Mouse (Mus musculus) CH12.LX (cell line): ENCODE data around the gene Fndc9. TPM values are rescaled to one million over a fixed set of nuclear protein-coding genes. Genes with fewer than 3 reads are reported as not detected.

Source experiments
- DNase-seq: peaks from one replicate; pipeline ENCODE4 v3.0.0-alpha.2; 2013; ENCODE audit errors: extremely low read depth
- H3K27ac ChIP-seq: 2 replicates; pipeline ENCODE4 v1.5.1; 2012; ENCODE audit warnings: low read depth, mild to moderate bottlenecking, control low read depth, moderate library complexity; ENCODE audit not compliant: insufficient read depth
- H3K27me3 ChIP-seq: replicated peaks from 2 replicates; pipeline ENCODE3; 2012; ENCODE audit warnings: inconsistent platforms
- H3K36me3 ChIP-seq, 2 experiments: replicated peaks in 1 of 2; 2 replicates each; pipeline versions ENCODE3 to v1.6.1; 2012; ENCODE audit warnings: inconsistent platforms in 1 of 2, low read length in 1 of 2, mild to moderate bottlenecking in 1 of 2, mixed read lengths in 1 of 2, moderate library complexity in 1 of 2; ENCODE audit not compliant: control insufficient read depth in 1 of 2, insufficient read depth in 1 of 2
- H3K4me1 ChIP-seq, 2 experiments: 2 replicates each; pipeline ENCODE4 v1.6.1; 2012; ENCODE audit warnings: inconsistent platforms in 1 of 2, moderate library complexity in 1 of 2; ENCODE audit not compliant: insufficient read depth in 2 of 2, control insufficient read depth in 1 of 2
- H3K4me2 ChIP-seq: 2 replicates; pipeline ENCODE4 v1.6.1; 2012; ENCODE audit warnings: low read depth, mild to moderate bottlenecking, control low read depth; ENCODE audit not compliant: poor library complexity, insufficient read depth, severe bottlenecking
- H3K4me3 ChIP-seq, 3 experiments: fragments of 150-350 bp in 1 of 3; sonication (generic) in 1 of 3; replicated peaks in 1 of 3; 2 replicates each; pipeline versions ENCODE3 to v1.5.1; 2011 to 2012; ENCODE audit warnings: low read depth in 2 of 3, low read length in 2 of 3, mild to moderate bottlenecking in 2 of 3, moderate library complexity in 2 of 3, control low read depth in 1 of 3, improper control_type of control experiment in 1 of 3, inconsistent platforms in 1 of 3, mixed read lengths in 1 of 3; ENCODE audit not compliant: poor library complexity in 1 of 3
- H3K79me2 ChIP-seq: replicated peaks from 2 replicates; pipeline ENCODE4 v1.6.1; 2012; ENCODE audit warnings: mild to moderate bottlenecking, moderate library complexity; ENCODE audit not compliant: control insufficient read depth, poor library complexity, insufficient read depth, severe bottlenecking; ENCODE audit errors: extremely low read depth
- H3K9ac ChIP-seq: 2 replicates; pipeline ENCODE4 v1.6.1; 2012; ENCODE audit warnings: low read depth, mild to moderate bottlenecking, control low read depth, moderate library complexity; ENCODE audit not compliant: insufficient read depth
- H3K9me3 ChIP-seq: replicated peaks from 2 replicates; pipeline ENCODE3; 2012; ENCODE audit warnings: low read length, inconsistent platforms, mixed read lengths
- BHLHE40 ChIP-seq: IDR thresholded peaks from 2 replicates; pipeline ENCODE4 v1.6.1; 2011; ENCODE audit warnings: mild to moderate bottlenecking, low read depth, low read length, improper control_type of control experiment
- CHD1 ChIP-seq: IDR thresholded peaks from 2 replicates; pipeline ENCODE4 v1.6.1; 2012; ENCODE audit warnings: low read depth, low read length, improper control_type of control experiment, inconsistent platforms
- CHD2 ChIP-seq: IDR thresholded peaks from 2 replicates; pipeline ENCODE4 v1.6.1; 2011; ENCODE audit warnings: low read length, improper control_type of control experiment
- CTCF ChIP-seq, 2 experiments: IDR thresholded peaks in 1 of 2; conservative IDR thresholded peaks in 1 of 2; 2 replicates each; pipeline ENCODE4 v1.5.1; 2011 to 2012; ENCODE audit warnings: low read depth in 2 of 2, low read length in 2 of 2, improper control_type of control experiment in 1 of 2, inconsistent platforms in 1 of 2, mild to moderate bottlenecking in 1 of 2, moderate library complexity in 1 of 2
- ELF1 ChIP-seq: IDR thresholded peaks from 2 replicates; pipeline ENCODE4 v1.6.1; 2014; ENCODE audit warnings: low read depth, mild to moderate bottlenecking, inconsistent platforms, low read length, improper control_type of control experiment
- EP300 ChIP-seq: IDR thresholded peaks from 2 replicates; pipeline ENCODE4 v1.6.1; 2011; ENCODE audit warnings: low read length, improper control_type of control experiment
- ETS1 ChIP-seq: conservative IDR thresholded peaks from 2 replicates; pipeline ENCODE4 v1.6.1; 2012; ENCODE audit warnings: low read depth, mild to moderate bottlenecking, inconsistent platforms, low read length, improper control_type of control experiment, moderate library complexity
- GABPA ChIP-seq: IDR thresholded peaks from 2 replicates; pipeline ENCODE4 v1.6.1; 2012; ENCODE audit warnings: low read depth, low read length, improper control_type of control experiment, inconsistent platforms; ENCODE audit not compliant: insufficient replicate concordance
- HCFC1 ChIP-seq: IDR thresholded peaks from 2 replicates; pipeline ENCODE4 v1.6.1; 2012; ENCODE audit warnings: low read depth, mild to moderate bottlenecking, inconsistent platforms, low read length, improper control_type of control experiment
- IRF4 ChIP-seq: IDR thresholded peaks from 2 replicates; pipeline ENCODE4 v1.6.1; 2014; ENCODE audit warnings: low read depth, mild to moderate bottlenecking, inconsistent platforms, low read length, improper control_type of control experiment
- JUN ChIP-seq: IDR thresholded peaks from 2 replicates; pipeline ENCODE4 v1.6.1; 2011; ENCODE audit warnings: low read depth, mild to moderate bottlenecking, low read length, improper control_type of control experiment, moderate library complexity; ENCODE audit not compliant: insufficient read depth
- JUND ChIP-seq: conservative IDR thresholded peaks from 2 replicates; pipeline ENCODE4 v1.6.1; 2011; ENCODE audit warnings: low read depth, low read length, improper control_type of control experiment
- KAT2A ChIP-seq: IDR thresholded peaks from 2 replicates; pipeline ENCODE4 v1.6.1; 2012; ENCODE audit warnings: low read length, improper control_type of control experiment, inconsistent platforms; ENCODE audit not compliant: insufficient replicate concordance
- MAFK ChIP-seq: IDR thresholded peaks from 2 replicates; pipeline ENCODE4 v1.6.1; 2011; ENCODE audit warnings: low read length, improper control_type of control experiment; ENCODE audit not compliant: insufficient replicate concordance
- MAX ChIP-seq: IDR thresholded peaks from 2 replicates; pipeline ENCODE4 v1.6.1; 2011; ENCODE audit warnings: low read length, improper control_type of control experiment
- MEF2A ChIP-seq: IDR thresholded peaks from 2 replicates; pipeline ENCODE4 v1.6.1; 2014; ENCODE audit warnings: low read depth, mild to moderate bottlenecking, inconsistent platforms, low read length, improper control_type of control experiment, borderline replicate concordance
- MYC ChIP-seq: IDR thresholded peaks from 2 replicates; pipeline ENCODE4 v1.6.1; 2011; ENCODE audit warnings: low read depth, mild to moderate bottlenecking, improper control_type of control experiment, low read length
- NRF1 ChIP-seq: IDR thresholded peaks from 2 replicates; pipeline ENCODE4 v1.6.1; 2014; ENCODE audit warnings: low read depth, mild to moderate bottlenecking, inconsistent platforms, low read length, improper control_type of control experiment, moderate library complexity
- PAX5 ChIP-seq: IDR thresholded peaks from 2 replicates; pipeline ENCODE4 v1.6.1; 2012; ENCODE audit warnings: low read length, inconsistent platforms, mixed read lengths
- POLR2AphosphoS2 ChIP-seq: IDR thresholded peaks from 2 replicates; pipeline ENCODE4 v1.6.1; 2011; ENCODE audit warnings: low read depth, low read length, improper control_type of control experiment
- RAD21 ChIP-seq: IDR thresholded peaks from 2 replicates; pipeline ENCODE4 v1.6.1; 2011; ENCODE audit warnings: low read depth, mild to moderate bottlenecking, low read length, improper control_type of control experiment, moderate library complexity
- RCOR1 ChIP-seq: conservative IDR thresholded peaks from 2 replicates; pipeline ENCODE4 v1.6.1; 2012; ENCODE audit warnings: low read depth, mild to moderate bottlenecking, inconsistent platforms, low read length, improper control_type of control experiment
- SIN3A ChIP-seq: IDR thresholded peaks from 2 replicates; pipeline ENCODE4 v1.6.1; 2012; ENCODE audit warnings: low read length, improper control_type of control experiment, inconsistent platforms
- SMC3 ChIP-seq: IDR thresholded peaks from 2 replicates; pipeline ENCODE4 v1.6.1; 2011; ENCODE audit warnings: low read depth, low read length, improper control_type of control experiment
- TBP ChIP-seq: conservative IDR thresholded peaks from 2 replicates; pipeline ENCODE4 v1.6.1; 2011; ENCODE audit warnings: low read depth, low read length, improper control_type of control experiment
- TCF12 ChIP-seq: IDR thresholded peaks from 2 replicates; pipeline ENCODE4 v1.6.1; 2014; ENCODE audit warnings: low read depth, mild to moderate bottlenecking, inconsistent platforms, low read length, improper control_type of control experiment
- USF1 ChIP-seq: IDR thresholded peaks from 2 replicates; pipeline ENCODE4 v1.6.1; 2014; ENCODE audit warnings: low read depth, mild to moderate bottlenecking, inconsistent platforms, low read length, improper control_type of control experiment
- USF2 ChIP-seq: conservative IDR thresholded peaks from 2 replicates; pipeline ENCODE4 v1.6.1; 2011; ENCODE audit warnings: low read depth, low read length, improper control_type of control experiment
- ZKSCAN1 ChIP-seq: IDR thresholded peaks from 2 replicates; pipeline ENCODE4 v1.6.1; 2012; ENCODE audit warnings: low read depth, inconsistent platforms, low read length, improper control_type of control experiment, borderline replicate concordance
- ZMIZ1 ChIP-seq: IDR thresholded peaks from 2 replicates; pipeline ENCODE4 v1.6.1; 2012; ENCODE audit warnings: low read depth, mild to moderate bottlenecking, inconsistent platforms, low read length, improper control_type of control experiment
- dilution Hi-C: fragments of 300-500 bp; cut with MboI; formaldehyde crosslinking; loops from 2 replicates; pipeline ENCODE4 v1.14.3; 2020; ENCODE audit warnings: low sequenced_read_pairs; ENCODE audit not compliant: extremely low pct_unique_long_range_greater_than_20kb, extremely low pct_ligation_motif_present
- in situ Hi-C: fragments of 300-500 bp; cut with MboI; formaldehyde crosslinking; loops from 3 replicates; pipeline ENCODE4 v1.14.3; 2019; ENCODE audit warnings: low sequenced_read_pairs, low pct_ligation_motif_present, low pct_unique_long_range_greater_than_20kb, mixed read lengths
- polyA plus RNA-seq: library from polyadenylated mRNA; unstranded; fragments of >175 nt; gene quantifications from 2 replicates; pipeline ENCODE4 v1.2.1, GENCODE M21; 2012; ENCODE audit warnings: low read depth; ENCODE audit not compliant: insufficient read length
- total RNA-seq, 2 experiments: library from RNA; depleted of rRNA; stranded (reverse); fragments of 300-350 nt in 1 of 2; fragments of >200 nt in 1 of 2; gene quantifications; 2 replicates each; pipeline ENCODE4 v1.2.3; 2012 to 2014

Fndc9 gene
- 3.8 and 3.9 TPM in 2 replicates for total RNA-seq (2012; rRNA removed)
- not detected in 2 replicates for total RNA-seq (2014; rRNA removed)
- polyA plus RNA-seq = 12.1 and 12.5 TPM in 2 replicates

- DNase-seq = no peak
- no peaks in the 10 kb centered on the region for H3K79me2 ChIP-seq
- no peak within 1 kb of the TSS for H3K9ac ChIP-seq
- in situ Hi-C loops (no loop called here), dilution Hi-C loops (no loop called here)
- H3K36me3 ChIP-seq = peaks cover 95 to 99% of the 10 kb centered on the region in 2 experiments
- no peaks in the 10 kb centered on the region for H3K9me3 ChIP-seq
- no peaks in the 10 kb centered on the region for H3K4me1 ChIP-seq
- H3K27me3 ChIP-seq = no peaks in the 10 kb centered on the region
- no peak within 1 kb of the TSS for H3K4me2 ChIP-seq
- no peak for TF ChIP-seq MEF2A
- TF ChIP-seq NRF1 = no peak
- TF ChIP-seq RCOR1 = no peak
- no peak for TF ChIP-seq GABPA
- TF ChIP-seq USF2 = no peak
- TF ChIP-seq ELF1 = no peak
- no peak for TF ChIP-seq ZMIZ1
- no peak for TF ChIP-seq ETS1
- no peak for TF ChIP-seq CHD2
- no peak for TF ChIP-seq BHLHE40
- no peak for TF ChIP-seq ZKSCAN1
- TF ChIP-seq TCF12 = no peak
- no peak for TF ChIP-seq SIN3A
- no peak for TF ChIP-seq TBP
- no peak for TF ChIP-seq MYC
- TF ChIP-seq JUND = no peak
- no peak; the same call in 1 of the 2 replicates for TF ChIP-seq POLR2AphosphoS2
- TF ChIP-seq HCFC1 = no peak
- TF ChIP-seq SMC3 = no peak
- TF ChIP-seq JUN = no peak
- TF ChIP-seq, all 38 proteins: peak for 0
- H3K27ac ChIP-seq = no peak within 1 kb of the TSS
- no peak within 1 kb of the TSS for H3K4me3 ChIP-seq
These were observed at the start of gene Fndc9 for GRCm38 (mm10) chr11:46235334-46235733. Gene Fndc9, plus strand, starts transcription at chr11:46235531.

GRCm38 (mm10) chr11:46188283-46188682, 47.0 kb upstream of the Fndc9 start:
- Histone ChIP-seq H3K27me3 (no peaks in the 10 kb centered on the region), H3K9me3 (no peaks in the 10 kb centered on the region), H3K4me3 (no peak overlapping the region), H3K79me2 (no peaks in the 10 kb centered on the region), H3K4me1 (peaks cover 0 to 7% of the 10 kb centered on the region in 2 experiments; a peak in 2 of 4 replicates), H3K4me2 (no peak overlapping the region), H3K27ac (no peak overlapping the region), H3K9ac (no peak overlapping the region), H3K36me3 (peaks cover 4 to 11% of the 10 kb centered on the region in 2 experiments)
- DNase-seq = no peak
- dilution Hi-C loops = no loop called here
- TF ChIP-seq IRF4 (no peak), TBP (no peak), CTCF (conservative IDR thresholded peaks at IDR 0.05 in 1 of 2, IDR thresholded peaks at IDR 0.05 in 1 of 2; ENCODE audit: low read depth in 2 of 2, low read length in 2 of 2) (no peak), SMC3 (no peak), EP300 (no peak), MAX (no peak), MEF2A (no peak), USF1 (no peak), KAT2A (no peak), ZMIZ1 (no peak), RAD21 (no peak), POLR2AphosphoS2 (no peak), MAFK (no peak), CHD2 (no peak), SIN3A (no peak), PAX5 (no peak), CHD1 (no peak), RCOR1 (no peak), JUND (no peak), ELF1 (no peak)
- in situ Hi-C loops = no loop called here
